Mouse (Mus musculus): ENCODE results near the gene Dab2.

- TF ChIP-seq POLR2A (IDR thresholded peaks at IDR 0.05; ENCODE audit: borderline replicate concordance, low read depth, low read length): no peak
- TF ChIP-seq CTCF (IDR thresholded peaks at IDR 0.05; ENCODE audit: low read depth, low read length): no peak
These were observed 163.9 kb downstream of the Dab2 start for GRCm38 (mm10) chr15:6463361-6463923.
